Mouse (Mus musculus) MEL (cell line): ENCODE measurements at regions not wholly inside any gene's neighbourhood (a gene's known extent, or its start where the extent isn't known, plus 50 kb on each side); places are given as distances from the start of the nearest gene placed in this dataset.

ENCODE experiments used
- CTCF ChIP-seq, 3 experiments: IDR thresholded peaks in 2 of 3; conservative IDR thresholded peaks in 1 of 3; 2 replicates each; pipeline ENCODE4 v1.5.1; 2011 to 2012; ENCODE audit warnings: low read length in 3 of 3, low read depth in 2 of 3, mild to moderate bottlenecking in 2 of 3, improper control_type of control experiment in 1 of 3, inconsistent platforms in 1 of 3, mixed read lengths in 1 of 3, moderate library complexity in 1 of 3; ENCODE audit not compliant: control insufficient read depth in 1 of 3, insufficient read depth in 1 of 3, poor library complexity in 1 of 3, severe bottlenecking in 1 of 3
- GATA1 ChIP-seq: IDR thresholded peaks from 2 replicates; pipeline ENCODE4 v1.6.1; 2011; ENCODE audit warnings: low read depth, low read length, improper control_type of control experiment
- JUND ChIP-seq: IDR thresholded peaks from 2 replicates; pipeline ENCODE4 v1.6.1; 2011; ENCODE audit warnings: low read depth, mild to moderate bottlenecking, improper control_type of control experiment, low read length
- TAL1 ChIP-seq: IDR thresholded peaks from 2 replicates; pipeline ENCODE4 v1.6.1; 2012; ENCODE audit warnings: mild to moderate bottlenecking, inconsistent platforms, low read length, moderate library complexity, mixed read lengths
- UBTF ChIP-seq: IDR thresholded peaks from 2 replicates; pipeline ENCODE4 v1.6.1; 2012; ENCODE audit warnings: low read depth, mild to moderate bottlenecking, inconsistent platforms, low read length, improper control_type of control experiment, moderate library complexity, borderline replicate concordance; ENCODE audit not compliant: insufficient read depth

DNA sequence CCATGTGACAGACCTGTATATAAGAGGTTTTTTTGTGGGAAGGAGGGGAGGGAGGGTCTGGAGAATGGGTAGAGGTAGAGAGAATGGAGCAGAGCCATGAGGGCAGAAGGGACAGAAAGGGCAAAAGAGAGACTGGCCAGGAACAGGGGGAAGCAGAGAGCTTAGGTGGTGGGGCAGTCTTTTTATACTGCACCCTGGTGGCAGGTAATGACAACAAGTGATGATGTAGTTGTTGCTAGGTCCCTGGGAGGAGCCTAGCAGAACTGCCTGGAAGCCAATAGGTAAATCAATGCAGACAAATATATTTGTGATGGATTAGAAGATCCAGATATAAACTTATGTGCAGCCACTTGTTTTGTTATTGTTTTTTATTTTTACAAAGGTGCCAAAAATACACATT lies 140.1 kb downstream of the Olfr721-ps1 start:
- no peak for TF ChIP-seq UBTF
- no peak for TF ChIP-seq TAL1
- TF ChIP-seq CTCF (IDR thresholded peaks at IDR 0.05 in 2 of 3, conservative IDR thresholded peaks at IDR 0.05 in 1 of 3; ENCODE audit: control insufficient read depth in 1 of 3, insufficient read depth in 1 of 3, low read depth in 2 of 3, low read length in 3 of 3, poor library complexity in 1 of 3, severe bottlenecking in 1 of 3), result no peak
- TF ChIP-seq GATA1, result no peak
- no peak for TF ChIP-seq JUND
